Mouse (Mus musculus) erythroblast, embryonic 14.5 days (primary cell): Measurements from ENCODE around the gene Dazap2. TPM values are rescaled to one million over a fixed set of nuclear protein-coding genes. Genes with fewer than 3 reads are reported as not detected.
A peak's percentile ranks its signal among the peaks of the same experiment; 100 is the strongest.

Experiments
- H3K27me3 ChIP-seq: 2 replicates; pipeline ENCODE4 v1.6.1; 2012; ENCODE audit warnings: inconsistent platforms; ENCODE audit not compliant: control insufficient read depth
- H3K36me3 ChIP-seq: 2 replicates; pipeline ENCODE4 v1.6.1; 2012; ENCODE audit warnings: mild to moderate bottlenecking, inconsistent platforms; ENCODE audit not compliant: control insufficient read depth
- H3K4me1 ChIP-seq: 2 replicates; pipeline ENCODE4 v1.6.1; 2012; ENCODE audit warnings: inconsistent platforms; ENCODE audit not compliant: control insufficient read depth
- H3K4me3 ChIP-seq: replicated peaks from 2 replicates; pipeline ENCODE3; 2012; ENCODE audit warnings: moderate library complexity, mild to moderate bottlenecking, inconsistent platforms
- H3K9me3 ChIP-seq: 2 replicates; pipeline ENCODE4 v1.6.1; 2012; ENCODE audit warnings: low read length, inconsistent platforms, mixed read lengths; ENCODE audit not compliant: control insufficient read depth
- GATA1 ChIP-seq: IDR thresholded peaks from 2 replicates; pipeline ENCODE4 v1.6.1; 2012; ENCODE audit warnings: low read length, inconsistent platforms, mixed read lengths
- TAL1 ChIP-seq: IDR thresholded peaks from 3 replicates; pipeline ENCODE4 v1.6.1; 2012; ENCODE audit warnings: low read length, inconsistent platforms, mixed read lengths
- polyA plus RNA-seq: library from polyadenylated mRNA; stranded (reverse); fragments of >175 nt; gene quantifications from 2 replicates; pipeline ENCODE4 v1.2.3, GENCODE M21; 2012

The Dazap2 gene
- polyA plus RNA-seq, 1 experiment: 6.8 TPM

DNA sequence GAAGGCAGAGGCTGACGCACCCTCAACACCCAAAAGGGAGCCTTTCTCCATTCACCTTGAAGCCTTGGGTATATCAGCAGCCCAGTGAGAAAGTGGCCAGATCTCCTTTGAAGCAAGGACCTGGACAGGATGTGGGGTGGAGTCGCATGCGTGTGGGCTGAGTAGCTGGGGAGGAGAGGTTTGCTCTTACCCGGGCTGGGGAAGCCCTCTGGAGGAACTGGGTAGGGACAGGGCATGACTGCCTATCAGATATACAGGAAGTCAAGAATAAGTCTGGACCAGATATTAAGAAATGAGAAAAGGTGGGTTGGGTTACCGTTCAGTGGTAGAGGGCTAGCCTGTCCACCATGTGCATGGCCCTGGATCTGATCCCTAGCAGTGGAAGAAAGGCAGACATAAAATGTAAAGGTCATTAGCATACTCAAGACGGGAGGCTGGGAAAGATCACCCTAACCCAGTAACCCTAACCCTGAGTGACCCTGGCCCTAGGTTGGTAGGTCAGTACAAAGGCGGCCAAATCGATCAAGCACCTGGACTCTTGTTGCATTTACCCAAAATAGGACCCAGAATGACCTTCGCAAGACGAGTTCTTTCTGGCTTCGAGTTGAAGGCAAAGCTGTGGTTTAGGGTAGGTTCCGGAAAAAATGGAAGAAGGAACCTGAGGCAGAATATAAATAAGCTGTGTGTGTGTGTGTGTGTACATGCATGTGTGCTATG is 16.5 kb downstream of the Dazap2 start:
- Histone ChIP-seq H3K4me3 (no peak overlapping the region), H3K9me3 (peaks cover 4% of the 10 kb centered on the region; the same call in 1 of the 2 replicates), H3K4me1 (peaks cover 9% of the 10 kb centered on the region), H3K27me3 (peaks cover 53% of the 10 kb centered on the region), H3K36me3 (no peaks in the 10 kb centered on the region)
- no peak for TF ChIP-seq GATA1

DNA sequence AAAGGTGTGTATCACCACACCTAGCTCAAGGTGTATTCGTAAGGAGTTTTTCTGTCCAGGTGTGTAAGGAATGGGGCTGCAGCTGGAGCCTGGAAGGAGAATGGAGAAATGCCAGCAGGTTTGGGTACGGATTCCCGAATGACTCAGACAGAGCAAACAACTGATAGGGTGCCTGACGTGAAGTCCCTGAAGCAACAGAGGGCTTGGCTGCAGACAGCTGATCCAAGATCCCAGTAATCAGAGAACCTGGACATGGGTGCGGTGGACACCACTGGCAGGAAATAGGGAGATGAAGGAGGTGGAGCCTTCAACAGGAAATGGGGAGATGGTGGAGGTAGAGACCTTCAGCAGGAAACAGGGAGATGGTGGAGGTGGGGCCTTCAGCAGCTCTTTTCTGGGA is 17.2 kb downstream of the Dazap2 start:
- peaks cover 6% of the 10 kb centered on the region; the same call in 1 of the 2 replicates for H3K9me3 ChIP-seq
- H3K36me3 ChIP-seq: no peaks in the 10 kb centered on the region
- H3K4me3 ChIP-seq: no peak overlapping the region
- H3K27me3 ChIP-seq: peaks cover 61% of the 10 kb centered on the region
- TF ChIP-seq GATA1 (no peak), TAL1 (no peak)
- H3K4me1 ChIP-seq: peaks cover 9% of the 10 kb centered on the region

DNA sequence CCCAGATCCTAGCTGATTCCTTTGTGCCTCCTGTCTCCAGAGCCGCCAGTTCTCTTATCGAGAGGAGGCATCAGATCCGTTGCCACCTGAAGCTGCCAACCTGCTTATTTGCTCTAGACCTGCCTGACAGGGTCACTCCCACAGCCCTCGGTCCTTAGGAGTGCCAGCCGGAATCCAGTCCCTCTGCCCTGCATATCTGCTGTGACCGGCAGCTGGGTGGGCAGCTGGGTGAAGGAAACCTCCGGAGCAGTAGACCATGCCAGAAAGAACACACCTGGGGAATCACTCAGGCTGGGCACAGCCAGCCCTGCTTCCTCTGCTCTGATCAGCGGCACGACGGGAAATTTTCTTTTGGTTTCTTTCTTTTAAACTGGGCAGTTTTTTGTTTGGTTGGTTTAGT is 18.2 kb downstream of the Dazap2 start:
- H3K9me3 ChIP-seq: peaks cover 6% of the 10 kb centered on the region; the same call in 1 of the 2 replicates
- H3K27me3 ChIP-seq: peaks cover 71% of the 10 kb centered on the region
- peaks cover 9% of the 10 kb centered on the region for H3K4me1 ChIP-seq
- no peak for TF ChIP-seq GATA1
- no peaks in the 10 kb centered on the region for H3K36me3 ChIP-seq
- H3K4me3 ChIP-seq: no peak overlapping the region

DNA sequence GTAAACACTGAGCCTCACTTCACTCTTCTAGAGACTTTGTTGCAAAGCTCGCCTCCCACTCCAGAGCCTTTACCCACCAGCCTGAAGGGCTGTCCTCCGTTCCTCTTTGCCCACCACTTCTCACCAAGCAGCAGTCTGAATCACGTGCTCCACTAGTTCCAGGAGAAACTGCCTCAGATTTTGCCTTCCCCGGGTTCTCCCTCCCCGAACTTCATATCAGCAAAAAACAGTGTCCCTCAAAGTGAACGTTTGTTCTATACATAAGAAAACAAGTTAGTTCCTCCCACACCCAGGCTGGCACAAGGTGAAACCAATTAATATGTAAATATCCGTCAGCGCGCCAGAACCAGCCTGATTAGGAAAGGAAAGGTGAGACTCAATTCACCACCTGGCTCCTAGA is 20.1 kb downstream of the Dazap2 start:
- H3K36me3 ChIP-seq: no peaks in the 10 kb centered on the region
- TF ChIP-seq TAL1 (no peak), GATA1 (no peak)
- H3K4me1 ChIP-seq: peaks cover 9% of the 10 kb centered on the region
- no peak overlapping the region for H3K4me3 ChIP-seq
- peaks cover 6% of the 10 kb centered on the region; the same call in 1 of the 2 replicates for H3K9me3 ChIP-seq
- H3K27me3 ChIP-seq: peaks cover 77% of the 10 kb centered on the region

DNA sequence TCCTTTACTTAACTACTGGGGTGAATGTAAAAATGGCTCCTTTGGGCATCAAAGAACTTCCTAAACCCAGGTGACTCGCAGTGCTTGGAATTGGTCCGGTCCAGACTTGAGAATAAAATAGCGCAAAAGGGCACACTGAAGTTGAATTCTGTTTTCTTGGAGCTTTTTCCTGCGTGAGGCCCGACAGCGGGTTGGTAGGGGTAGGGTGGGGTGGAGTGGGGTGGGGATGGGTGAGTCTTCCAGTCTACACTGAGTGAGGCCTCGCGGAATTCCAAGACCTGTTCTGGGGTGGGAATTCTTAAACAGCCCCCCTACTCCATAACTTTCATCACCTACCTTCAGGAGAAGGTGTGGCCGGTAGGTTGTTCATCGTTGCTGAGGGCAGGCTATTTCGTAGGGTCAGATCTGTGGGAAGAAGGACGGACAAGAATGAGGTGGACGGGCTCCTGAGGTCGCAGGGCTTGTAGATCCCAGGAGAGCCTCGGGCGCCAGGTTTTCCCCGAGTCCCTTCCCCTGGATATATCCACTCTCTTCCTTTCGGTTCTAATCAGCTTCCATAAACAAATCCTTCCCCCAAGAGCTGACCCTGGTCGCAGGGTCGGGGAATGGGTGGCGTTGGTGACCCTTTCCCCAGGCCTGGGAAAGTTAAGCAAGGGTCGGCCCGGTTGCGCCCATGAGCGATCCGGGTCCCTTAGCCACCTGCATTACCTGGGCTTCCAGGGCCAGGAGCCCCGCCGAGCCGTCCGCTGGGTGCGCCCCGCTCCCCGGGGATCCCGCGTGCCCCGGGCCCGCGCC is 20.9 kb downstream of the Dazap2 start:
- Histone ChIP-seq H3K9me3 (peaks cover 6% of the 10 kb centered on the region; the same call in 1 of the 2 replicates), H3K27me3 (peaks cover 74% of the 10 kb centered on the region), H3K36me3 (no peaks in the 10 kb centered on the region), H3K4me3 (peak overlapping the region; percentile 43), H3K4me1 (peaks cover 9% of the 10 kb centered on the region)
- no peak for TF ChIP-seq TAL1
- TF ChIP-seq GATA1: no peak

DNA sequence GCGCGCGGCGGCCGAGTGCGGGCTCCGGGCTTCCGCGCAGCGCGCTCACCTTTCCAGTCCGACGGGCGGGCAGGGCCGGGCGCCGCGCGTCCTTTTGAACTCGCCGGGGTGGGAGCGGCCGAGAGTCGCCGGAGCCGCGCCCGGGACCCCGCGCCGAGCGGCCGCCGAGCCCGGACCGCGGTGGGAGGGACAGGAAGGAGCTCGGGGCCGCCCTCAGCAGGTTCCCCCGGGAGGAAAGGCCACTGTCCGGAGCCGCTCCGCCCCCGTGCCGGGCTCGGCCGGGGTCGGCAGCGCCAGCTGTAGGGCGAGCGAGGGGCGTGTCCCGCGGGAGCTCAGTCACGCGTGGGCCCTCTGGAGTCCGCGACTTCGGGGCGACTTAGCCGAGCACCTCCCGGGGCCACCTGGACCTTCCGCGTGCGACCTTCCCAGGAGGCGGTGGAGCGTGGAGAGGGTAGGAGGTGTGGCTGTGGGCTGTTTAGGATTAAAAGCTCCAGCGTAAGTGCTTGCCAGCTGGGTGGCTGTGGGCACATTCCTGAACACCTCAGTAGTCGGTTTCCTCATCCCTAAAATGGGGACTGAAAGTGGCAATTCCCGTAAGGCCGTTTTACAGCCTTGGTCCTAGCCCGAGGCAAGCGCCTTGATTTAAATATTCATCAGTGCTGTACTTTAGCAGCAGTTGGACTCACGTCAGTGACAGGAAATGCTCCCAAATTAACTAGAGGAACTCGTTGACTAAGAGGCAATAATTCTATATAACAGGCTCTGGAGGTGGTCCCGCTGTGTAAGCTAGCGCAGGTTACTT is 21.8 kb downstream of the Dazap2 start, which contains the start of gene Smagp:
Smagp (minus strand) TSS at position 241 of the 802 bp plus-strand sequence.
- peaks cover 6% of the 10 kb centered on the region; the same call in 1 of the 2 replicates for H3K9me3 ChIP-seq
- H3K27me3 ChIP-seq: peaks cover 66% of the 10 kb centered on the region
- no peaks in the 10 kb centered on the region for H3K36me3 ChIP-seq
- no peak for TF ChIP-seq TAL1
- no peak for TF ChIP-seq GATA1
- peak within 1 kb of the TSS; percentile 43 for H3K4me3 ChIP-seq
- H3K4me1 ChIP-seq: peaks cover 9% of the 10 kb centered on the region

DNA sequence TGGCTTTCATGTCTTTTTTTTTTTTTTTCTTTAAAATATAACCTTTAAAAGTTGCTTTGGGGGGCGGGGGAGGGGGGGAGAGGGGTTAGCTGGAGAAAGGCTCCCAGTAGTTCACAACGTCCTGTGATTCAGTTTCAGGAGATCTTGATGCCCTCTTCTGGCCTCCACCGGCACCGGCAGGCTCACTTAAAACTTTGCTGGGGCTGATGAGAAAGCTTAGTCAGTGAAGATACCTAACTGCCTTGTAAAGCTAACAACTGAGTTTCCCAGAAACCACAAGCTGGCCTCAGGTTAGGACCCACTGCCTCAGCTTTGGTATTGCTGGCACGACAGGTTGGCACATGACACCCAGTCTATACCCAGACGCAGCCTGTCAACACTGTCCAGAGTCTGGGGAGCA is 22.5 kb downstream of the Dazap2 start:
- H3K4me1 ChIP-seq: peaks cover 9% of the 10 kb centered on the region
- no peak overlapping the region for H3K4me3 ChIP-seq
- peaks cover 65% of the 10 kb centered on the region for H3K27me3 ChIP-seq
- TF ChIP-seq TAL1 (no peak), GATA1 (no peak)
- H3K9me3 ChIP-seq: peaks cover 6% of the 10 kb centered on the region; the same call in 1 of the 2 replicates
- no peaks in the 10 kb centered on the region for H3K36me3 ChIP-seq

DNA sequence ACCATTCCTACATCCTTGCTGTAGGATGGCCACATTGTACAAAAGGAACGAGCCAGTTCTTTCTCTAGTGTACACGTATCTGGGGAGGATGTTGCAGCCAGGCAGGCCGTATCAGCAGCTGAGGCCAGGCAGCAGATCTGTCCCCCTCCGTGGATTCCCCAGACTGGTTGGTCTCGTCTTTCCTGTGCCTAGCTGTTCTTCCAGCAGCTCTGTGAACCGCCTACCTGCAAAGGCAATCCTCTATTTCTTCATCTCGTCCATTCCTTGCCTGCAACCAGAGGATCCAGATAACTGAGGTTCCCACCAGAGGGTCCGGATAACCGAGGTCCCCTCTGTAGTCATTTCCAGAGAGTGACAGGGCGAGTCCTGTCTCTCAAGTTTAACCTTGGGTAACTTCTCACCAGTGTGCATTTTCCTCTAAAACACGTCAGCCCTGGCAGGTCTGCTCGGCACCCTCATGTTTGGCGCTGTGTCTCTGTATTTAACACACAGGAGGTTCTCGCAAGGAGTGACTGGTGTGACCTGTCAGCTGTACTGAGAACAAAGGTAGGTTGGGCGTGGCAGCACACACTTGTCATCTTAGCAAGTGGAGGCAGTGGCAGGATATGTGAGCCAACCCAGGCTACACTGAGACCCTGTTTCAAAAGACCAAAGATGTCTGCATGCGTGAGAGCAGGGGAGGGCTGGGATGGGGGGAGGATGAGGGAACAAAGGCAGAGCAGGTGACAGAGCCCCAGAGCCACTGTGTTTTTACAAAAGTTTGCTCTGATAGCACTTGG is 25.0 kb downstream of the Dazap2 start:
- Histone ChIP-seq H3K36me3 (peaks cover 4% of the 10 kb centered on the region), H3K9me3 (peaks cover 6% of the 10 kb centered on the region; the same call in 1 of the 2 replicates), H3K4me3 (no peak overlapping the region), H3K27me3 (peaks cover 45% of the 10 kb centered on the region), H3K4me1 (peaks cover 9% of the 10 kb centered on the region)
- TF ChIP-seq GATA1: no peak
- TF ChIP-seq TAL1: no peak
